Mouse (Mus musculus) erythroblast, embryonic 14.5 days (primary cell): ENCODE measurements around the gene Zgpat.

Source experiments
- GATA1 ChIP-seq: IDR thresholded peaks from 2 replicates; pipeline ENCODE4 v1.6.1; 2012; ENCODE audit warnings: low read length, inconsistent platforms, mixed read lengths
- TAL1 ChIP-seq: IDR thresholded peaks from 3 replicates; pipeline ENCODE4 v1.6.1; 2012; ENCODE audit warnings: low read length, inconsistent platforms, mixed read lengths

DNA sequence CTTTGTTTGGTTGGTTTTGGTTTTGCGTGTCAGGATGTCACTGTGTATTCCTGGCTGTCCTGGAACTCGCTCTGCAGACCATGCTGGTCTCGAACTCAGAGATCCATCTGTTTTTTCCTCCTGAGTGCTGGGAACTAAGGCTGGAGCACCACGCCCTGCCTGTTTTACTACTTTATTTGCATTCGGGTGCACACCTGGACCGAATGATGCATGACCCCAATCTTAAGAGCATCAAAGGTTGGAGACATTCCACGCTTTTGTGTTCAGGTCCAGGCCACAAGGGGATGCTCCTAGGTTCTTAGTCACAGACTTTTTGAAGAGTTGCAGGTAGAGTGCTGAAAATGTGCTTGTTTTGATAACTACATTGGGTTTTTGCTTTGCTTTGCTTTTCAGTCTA is 44.6 kb upstream of the Zgpat start:
- TF ChIP-seq TAL1 (no peak), GATA1 (no peak)
